Mouse (Mus musculus) c-Kit-positive CD71-positive TER-119-positive erythroid progenitor cells, embryonic 14.5 days (primary cell): Measurements from ENCODE around the gene Mat2b.
"Not testable (repeated sequence)": the region's sequence is repeated elsewhere in the genome, so short reads cannot be mapped to it uniquely, and the experiment has no call there.

ENCODE experiments used
- DNase-seq: peaks from one replicate; pipeline ENCODE4 v3.0.0-alpha.2; 2013; ENCODE audit warnings: low spot score

The Mat2b gene

DNA sequence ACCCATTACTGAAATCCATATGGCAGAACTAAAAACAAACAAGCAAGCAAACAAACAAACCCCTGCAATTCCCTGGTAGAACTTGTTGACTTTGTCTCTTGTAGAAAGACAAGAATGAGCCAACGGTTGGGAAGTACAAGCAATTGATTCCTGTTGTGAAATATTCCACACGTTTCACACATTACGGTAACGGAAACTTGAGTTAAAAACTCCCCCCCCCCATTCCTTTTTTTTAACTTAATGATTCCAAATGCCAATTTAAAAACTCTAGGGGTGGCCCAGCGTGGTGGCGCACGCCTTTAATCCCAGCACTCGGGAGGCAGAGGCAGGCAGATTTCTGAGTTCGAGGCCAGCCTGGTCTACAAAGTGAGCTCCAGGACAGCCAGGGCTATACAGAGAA, at the start of gene Mat2b:
Mat2b (minus strand) TSS at position 101 of the 400 bp plus-strand sequence.
- DNase-seq: no peak

DNA sequence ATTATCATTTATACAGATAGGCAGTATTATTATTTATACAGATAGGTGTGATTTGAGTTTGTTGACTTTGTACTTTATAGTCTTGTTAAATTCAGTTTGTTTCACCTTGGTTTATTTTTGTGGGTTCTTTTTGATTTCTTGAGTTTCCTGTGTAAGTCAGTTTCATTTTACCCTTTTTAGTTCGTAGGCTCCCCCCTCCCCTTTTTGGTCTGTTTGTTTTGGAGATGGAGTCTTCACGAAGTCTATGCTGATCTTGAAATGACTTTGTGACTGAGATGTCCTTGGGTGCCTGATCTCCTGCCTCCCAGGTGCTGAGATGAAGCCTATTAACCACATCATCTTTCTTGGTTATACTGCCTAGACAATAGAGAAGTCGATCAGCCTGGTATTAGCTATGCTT, 49.3 kb upstream of the Mat2b start:
- no peak for DNase-seq

DNA sequence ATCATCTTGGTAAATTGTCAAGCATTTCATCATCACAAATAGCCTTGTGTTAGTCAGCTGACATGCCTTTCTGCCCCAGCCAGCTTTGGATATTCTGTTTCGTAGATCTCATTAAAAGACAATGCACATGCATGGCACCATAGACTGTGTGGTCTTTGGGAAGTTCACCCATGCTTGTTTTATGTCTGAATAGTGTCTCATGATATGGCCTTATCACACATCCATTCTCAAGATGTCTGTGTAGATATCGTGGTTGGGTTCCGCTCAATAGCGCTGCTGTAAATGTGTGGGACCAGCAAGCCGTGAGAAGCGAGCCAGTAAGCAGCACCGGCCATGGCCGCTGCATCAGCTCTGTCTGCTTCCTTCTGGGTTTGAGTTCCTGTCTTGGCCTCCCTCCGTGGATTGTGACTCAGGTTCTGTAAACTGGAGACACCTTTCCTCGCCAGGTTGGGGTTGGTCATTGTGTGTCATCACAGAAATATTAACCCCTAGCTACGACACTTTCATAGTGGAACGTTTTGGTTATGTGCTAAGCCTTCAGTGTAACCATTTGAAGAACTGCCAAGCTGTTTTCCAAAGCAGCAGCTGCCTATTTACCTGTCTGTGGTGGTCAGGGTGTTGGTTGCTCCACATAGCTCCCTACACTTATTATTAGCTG, 46.7 kb upstream of the Mat2b start:
- no peak for DNase-seq

DNA sequence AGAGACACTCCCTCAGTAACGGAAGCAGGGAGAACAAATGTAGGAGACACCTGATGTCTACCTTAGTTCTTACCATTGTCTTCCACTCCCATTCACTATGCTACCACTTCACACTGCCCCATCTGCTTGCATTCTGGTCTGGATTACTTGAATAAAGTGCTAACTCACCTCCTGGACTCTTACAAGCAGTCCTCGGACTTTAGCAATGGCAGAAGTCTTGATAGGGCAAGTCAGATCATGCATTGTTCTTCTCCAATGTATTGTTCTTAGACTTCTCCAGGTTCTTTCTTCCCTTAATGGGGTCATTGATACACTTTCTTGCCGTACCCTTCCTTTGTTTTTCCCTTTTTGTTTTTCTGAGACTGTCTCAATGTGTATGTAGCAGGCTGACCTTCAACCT, 42.4 kb upstream of the Mat2b start:
- no peak for DNase-seq

DNA sequence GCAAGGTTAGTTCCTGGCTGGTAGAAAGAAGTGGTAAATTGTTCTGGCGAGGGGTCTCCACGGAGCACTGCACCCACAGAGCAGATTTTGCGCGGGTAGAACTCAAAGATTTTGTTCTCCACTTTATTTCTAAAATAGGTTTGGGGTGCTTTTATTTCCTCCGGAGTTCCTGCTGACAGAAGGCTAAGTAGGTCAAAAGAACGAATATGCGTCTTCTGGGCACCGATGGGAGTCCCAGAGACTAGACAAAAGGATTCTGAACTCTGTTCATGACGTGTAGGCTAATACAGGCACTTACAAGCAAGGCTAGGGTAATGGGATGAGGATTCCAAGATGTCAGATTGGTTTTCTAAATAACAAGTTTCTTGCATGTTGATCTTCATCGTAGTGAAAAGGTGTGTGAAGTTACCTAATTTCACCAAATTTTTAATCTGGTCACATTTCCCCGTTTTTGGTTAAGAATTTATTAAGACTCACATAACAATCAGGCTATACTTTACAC, 39.3 kb upstream of the Mat2b start:
- no peak for DNase-seq

DNA sequence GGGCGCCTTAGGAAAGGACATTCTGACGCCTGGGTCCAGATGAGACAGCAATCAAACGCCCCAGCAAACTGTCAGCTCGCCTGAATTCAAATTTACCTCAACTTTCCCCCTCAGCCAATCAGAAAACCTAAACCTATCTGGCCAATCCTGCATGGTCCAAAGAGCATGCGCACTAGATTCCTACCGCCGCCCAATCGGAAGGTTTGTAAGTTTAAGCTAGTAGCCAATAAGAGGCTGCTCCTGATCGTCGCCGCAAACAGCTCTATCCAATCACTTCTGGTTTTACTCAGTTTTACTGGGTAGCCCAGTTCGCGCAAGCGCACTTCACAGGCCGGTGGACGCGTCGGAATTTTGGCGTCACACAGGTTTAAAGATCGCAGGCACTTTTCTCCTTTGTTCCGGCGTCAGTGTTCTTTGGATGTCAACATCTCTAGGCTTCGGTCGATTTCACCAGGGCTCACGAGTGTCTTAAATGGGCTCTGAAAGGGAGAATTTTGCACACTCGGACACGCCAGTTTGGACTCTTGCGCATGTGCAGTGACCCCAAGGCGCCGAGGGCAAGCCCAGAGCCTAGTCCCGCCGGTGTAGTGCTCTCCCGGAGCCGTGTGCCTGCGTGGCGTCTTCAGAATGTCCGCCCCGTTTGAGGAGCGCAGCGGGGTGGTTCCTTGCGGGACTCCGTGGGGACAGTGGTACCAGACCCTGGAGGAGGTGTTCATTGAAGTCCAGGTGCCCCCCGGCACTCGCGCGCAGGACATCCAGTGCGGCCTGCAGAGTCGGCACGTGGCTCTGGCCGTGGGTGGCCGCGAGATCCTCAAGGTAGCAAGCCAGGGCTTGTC, 38.6 kb upstream of the Mat2b start, which contains the start of the genes Hmmr and Nudcd2:
Hmmr (minus strand) TSS at position 84 of the 836 bp plus-strand sequence.
Nudcd2 (plus strand) TSS at position 329 of the 836 bp plus-strand sequence.
- DNase-seq: peak; percentile 99

DNA sequence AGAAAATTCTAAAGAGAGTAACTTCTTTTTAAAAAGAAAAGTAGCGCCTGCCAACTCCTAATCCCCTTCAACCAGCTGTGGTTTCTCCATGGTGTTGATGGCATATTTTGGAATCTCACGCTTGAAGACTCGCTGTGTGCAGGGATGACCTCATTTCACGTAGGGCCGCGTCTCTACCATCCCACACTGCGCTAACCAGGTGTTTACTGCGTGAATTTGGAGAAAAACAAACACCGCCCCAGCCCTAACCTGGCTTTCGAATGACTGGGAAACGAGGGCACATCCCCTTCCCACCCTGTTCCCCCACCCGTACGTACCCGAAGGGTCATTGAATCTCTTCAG, 38.0 kb upstream of the Mat2b start:
- DNase-seq: no peak

DNA sequence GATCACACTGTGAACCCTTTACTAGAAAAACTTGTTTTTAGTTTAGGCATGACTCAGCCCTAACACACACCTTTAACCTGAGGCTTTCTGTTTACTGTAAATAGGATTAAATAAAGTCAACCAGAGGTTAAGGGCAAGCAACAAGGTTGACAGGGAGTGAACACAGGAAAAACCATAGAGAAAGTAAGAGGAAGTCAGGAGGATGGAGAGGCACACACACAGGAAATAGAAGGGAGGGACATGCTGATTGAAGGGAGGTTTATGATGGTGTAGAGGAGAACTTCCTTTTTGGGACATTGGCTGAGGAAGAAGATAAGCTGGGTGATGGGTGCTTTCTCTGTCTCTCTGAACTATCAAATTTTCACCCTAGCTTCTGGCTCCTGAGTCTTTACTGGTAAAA, 23.3 kb upstream of the Mat2b start:
- DNase-seq: no peak

DNA sequence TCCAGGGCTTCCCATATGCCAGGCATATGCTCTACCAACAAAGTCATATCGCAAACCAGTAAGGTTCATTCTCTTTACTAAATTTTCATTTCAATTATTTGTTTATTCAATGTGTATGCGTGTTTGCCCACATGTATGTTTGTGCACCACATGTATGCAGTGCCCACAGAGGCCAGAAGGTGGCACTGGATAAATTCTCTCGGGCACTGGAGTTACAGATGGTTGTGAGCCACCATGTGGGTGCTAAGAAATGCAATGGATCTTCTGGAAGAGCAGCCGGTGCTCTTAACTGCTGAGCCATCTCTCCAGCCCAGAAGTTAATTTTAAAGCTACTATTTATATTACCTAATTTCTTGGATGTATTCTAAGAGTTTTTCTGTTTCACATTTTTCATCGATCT, 20.5 kb upstream of the Mat2b start:
- DNase-seq: no peak

DNA sequence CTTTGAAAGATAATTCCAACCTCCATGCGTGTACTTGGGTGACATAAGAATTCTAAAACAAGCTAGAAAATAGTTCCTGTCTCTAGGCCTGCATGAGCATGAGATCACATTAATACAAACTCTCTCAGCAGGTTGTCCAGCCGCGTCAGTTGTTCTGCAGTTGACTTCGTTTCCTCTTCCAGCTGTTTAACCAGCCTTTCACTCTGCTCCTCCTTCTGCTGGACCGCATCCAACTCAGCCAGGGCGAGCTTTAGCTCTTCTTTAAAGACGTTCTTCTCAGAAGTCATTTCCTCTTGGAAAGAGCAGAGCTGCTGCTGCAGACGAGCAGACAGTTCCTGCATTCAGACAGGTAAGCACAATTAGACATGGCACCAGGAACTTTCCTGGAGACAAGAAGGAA, 18.9 kb upstream of the Mat2b start:
- no peak for DNase-seq

DNA sequence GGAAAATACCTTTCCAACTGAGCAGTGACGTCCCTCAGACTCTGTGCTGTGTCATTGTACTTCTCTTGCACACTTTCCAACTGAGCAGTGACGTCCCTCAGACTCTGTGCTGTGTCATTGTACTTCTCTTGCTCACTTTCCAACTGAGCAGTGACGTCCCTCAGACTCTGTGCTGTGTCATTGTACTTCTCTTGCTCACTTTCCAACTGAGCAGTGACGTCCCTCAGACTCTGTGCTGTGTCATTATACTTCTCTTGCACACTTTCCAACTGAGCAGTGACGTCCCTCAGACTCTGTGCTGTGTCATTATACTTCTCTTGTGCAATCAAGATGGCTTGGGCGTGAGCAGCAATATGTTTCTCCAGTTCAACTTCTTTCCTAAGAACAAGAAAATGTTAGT, 14.9 kb upstream of the Mat2b start:
- not testable (repeated sequence) for DNase-seq

DNA sequence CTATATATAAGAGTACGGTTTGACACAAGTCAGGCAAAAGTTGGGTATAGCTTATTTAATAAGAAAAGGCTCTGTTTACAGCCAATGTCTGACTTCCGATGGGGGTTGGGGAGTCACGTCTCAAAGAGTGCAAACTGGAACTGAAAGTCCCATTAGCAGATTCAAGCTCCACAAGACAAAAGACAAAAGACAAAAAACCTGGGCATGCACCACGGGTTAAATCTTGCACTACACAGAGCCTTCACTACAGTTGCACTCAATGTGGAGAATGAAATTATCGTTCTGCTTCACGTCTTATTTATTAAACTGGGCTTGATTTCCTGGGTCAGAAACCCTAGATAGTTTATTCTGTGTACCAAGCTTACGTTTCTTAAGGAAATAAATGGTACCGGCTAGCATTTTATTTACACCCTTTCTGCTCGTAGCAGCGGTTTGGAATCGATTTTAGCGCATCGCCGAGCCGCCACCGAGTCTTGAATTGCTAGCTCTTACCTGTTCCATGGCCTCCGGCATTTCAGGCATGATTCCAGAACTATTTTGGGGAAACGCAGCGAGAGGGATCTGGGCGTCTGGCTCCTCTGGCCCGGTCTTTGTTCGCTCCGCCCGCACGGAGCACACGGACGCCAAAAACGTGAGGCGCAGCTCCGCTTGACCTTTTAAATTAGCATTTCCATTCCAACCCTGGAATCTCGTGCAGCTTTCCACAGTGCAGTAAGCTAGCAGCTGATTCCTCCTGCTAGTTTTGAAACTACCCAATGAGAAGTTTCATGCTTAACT, 504 bp downstream of the Mat2b start:
- DNase-seq: peak; percentile 69

DNA sequence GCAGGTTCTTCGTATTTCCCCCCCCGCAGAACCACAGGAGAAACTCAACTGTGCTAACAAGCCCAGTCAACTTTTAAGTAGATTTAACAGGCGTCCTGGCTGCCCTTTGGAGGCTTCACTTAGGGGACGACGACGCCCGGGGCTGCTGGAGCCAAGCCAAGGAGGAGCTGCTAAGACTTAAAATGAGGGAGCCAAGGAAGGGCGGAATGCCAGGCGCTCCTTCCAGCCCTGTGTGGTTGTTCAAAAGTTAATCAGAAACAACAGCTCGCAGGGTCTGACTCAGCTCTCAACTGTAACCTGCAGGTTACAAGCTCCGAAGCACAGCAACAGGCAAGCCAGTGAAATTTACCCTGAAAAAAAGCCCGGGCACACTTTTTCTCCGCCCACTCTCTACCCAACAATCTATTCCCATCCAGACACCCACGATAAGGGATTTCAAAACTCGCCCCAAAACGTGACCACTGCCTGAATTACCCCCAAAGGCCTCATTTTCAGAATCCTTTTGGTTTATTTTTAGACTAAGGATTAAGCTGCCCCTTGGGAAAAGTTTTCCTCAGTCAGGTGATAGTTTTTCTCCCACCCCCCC, 1.5 kb downstream of the Mat2b start:
- peak; percentile 80 for DNase-seq

DNA sequence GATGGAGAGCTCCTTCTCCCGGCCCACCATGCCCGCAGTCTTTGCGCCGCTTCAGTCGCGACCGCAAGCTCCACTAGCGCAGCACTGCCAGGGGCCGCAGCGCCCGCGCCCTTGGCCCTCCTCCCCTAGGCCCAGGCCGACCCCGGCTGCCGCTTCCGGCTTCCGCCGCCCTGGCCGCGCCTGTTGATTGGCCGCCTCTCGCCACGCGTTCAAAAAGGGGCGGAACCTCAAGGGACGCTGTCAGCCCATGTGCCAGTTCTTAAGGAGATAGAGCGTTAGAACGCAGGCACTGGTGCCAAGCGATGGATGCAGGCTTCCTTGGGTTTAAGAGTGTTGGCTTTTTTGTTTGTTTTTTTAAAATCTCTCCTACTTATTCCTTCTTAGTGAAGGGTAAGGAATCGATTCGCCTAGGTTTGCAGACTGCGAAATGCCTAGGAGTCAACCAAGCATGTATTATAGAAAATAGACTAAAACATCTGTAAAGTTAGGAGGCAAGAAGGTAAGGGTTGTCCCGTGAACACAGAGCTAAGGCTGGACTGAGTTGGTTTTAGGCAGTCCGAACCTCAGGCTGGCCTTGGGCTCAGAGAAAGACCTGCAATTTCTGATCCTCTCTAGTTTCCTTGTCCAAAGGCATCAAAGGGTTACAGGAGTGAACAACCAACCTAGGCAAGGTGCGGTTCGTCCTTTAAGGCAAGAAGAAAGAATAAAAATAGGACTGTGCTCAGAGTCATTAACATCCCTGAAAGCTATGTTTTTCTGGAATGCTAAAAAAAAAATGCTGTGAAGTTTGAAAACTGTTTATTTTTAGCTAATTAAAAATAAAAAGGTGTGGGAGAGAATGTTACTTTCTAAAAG, 2.3 kb downstream of the Mat2b start:
- peak; percentile 91 for DNase-seq

DNA sequence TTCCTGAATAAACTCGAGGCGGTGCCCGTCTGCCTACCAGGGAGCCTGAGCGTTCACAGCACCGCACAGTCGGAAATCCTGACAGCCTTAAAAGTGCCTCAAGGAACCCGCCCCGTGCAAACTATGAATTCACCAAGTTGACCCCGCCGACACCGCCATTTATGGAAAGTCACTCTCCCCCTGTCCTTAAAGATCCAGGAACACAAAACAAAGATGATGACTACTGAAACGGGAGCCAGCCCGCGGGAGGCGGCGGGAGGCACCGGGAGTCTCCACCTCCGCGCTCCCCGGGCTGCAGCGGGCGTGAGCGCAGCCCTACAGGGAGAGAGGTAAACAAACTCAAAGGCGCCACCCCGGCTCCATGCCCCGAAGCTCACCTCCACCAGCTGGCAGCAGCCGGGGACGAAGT, 2.9 kb downstream of the Mat2b start:
- peak; percentile 24 for DNase-seq

DNA sequence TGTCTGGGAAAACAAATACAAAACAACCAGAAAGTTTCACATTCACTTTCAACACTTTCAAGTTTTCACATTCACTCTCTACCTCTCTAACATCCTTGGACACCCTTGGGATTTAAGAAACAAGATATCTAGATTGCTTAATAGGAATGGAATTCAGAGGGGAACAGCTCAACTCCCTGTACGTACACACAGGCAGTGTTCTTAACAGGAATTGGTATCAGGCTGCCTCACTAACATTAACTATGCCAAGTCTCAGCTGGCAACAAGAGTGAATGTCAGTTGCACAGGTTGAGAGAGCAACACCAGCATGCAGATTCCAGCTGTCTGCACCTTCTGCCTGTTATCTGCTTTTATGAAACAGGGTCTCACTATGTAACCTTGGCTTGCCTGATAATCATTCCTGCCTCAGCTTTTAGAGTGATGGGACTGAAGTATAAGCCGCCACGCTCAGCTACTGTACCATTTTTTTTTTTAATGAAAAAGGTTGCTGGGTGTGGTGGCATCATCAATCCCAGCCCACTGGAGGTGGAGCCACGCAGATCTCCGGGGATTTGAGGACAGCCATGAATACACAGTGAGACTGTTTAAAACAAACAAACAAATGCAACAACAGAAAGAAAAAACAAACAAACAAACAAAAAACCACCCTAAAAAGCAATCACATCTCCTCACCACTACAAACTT, 4.4 kb downstream of the Mat2b start:
- no peak for DNase-seq

DNA sequence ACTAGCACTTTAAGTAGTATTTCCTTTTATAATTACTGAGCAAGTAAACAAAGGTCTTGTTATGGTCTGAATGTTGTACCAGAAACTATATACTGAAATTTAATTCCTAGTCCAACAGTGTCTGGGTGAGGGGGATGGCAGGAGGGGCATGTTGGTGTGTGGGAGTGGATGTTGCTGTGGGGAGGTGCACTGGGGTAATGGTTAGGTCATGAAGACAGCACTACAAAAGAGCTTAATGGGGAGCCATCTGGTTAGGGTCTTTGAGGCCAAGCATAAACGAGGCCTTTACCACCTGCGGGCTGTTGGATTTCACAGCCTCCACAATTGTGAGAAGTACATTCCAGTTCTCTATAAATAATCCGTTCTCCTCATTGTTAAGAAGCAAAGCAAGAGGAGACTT, 11.7 kb downstream of the Mat2b start:
- DNase-seq: no peak

DNA sequence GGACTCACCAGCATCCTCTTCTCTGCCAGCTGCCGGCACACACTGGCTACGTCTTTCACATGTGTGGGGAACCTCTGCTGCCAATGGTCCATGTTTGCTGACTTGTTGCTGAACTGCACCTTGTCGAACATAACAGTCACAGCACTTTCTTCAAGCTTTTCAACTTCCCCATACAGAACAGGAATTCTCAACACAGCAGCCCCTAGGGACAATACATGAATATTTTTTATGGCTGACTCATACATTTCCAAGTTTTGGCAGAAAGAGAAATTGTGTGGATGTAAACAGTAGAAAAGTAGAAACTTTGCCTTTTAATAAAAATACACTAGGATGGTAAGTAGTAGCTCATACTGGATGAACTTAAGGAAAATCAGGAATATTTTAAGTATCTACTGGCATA, 12.5 kb downstream of the Mat2b start:
- no peak for DNase-seq

DNA sequence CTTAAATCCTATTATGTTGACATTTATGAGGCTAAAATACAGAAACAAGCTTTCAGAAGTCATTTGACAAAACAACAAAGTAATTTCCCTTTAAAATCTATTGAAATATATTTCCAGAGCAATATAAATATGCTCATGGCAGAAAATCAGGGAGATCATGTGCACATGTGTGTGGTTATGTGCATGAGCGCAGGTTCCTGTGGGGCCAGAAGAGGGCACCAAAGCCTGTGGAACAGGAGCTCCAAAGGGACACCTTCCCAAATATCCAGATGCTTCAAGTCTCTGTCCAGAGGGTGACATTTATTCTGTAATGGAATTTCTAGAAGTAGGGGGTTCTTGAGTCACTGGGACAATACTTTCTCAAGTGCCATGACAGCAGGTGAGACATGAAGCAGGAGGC, 17.8 kb downstream of the Mat2b start:
- DNase-seq: no peak

DNA sequence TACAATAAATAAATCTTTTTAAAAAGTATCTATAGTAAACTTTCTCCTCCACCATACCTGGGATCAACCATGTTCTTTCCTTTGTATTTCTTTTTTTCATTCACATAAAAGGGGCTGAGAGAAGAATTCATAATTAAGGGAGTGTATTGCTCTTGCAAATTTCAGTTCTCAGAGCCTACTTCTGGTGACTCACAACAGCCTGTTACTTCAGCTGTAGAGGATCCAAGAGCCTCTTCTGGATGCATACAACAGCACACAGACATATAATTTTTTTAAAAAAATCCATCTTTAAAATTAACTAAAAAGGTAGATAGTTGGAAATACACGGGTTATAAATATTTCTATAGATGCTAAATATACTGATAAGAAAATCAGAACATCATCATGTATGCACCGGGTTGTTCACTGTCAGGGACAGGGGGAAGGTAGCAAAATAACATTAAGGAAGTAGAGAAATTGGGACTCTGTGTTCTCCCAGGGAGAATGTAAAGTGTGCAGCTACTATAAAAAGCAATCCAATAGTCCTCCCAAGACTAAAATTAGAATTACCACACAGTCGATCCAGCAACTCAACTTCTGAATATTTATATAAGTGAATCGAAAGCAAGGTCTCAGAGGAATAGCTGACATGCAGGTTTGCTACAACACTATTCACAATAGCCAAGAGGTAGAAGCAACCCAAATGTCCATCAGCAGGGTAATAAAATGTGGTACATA, 19.8 kb downstream of the Mat2b start:
- no peak for DNase-seq
